Mouse (Mus musculus): ENCODE measurements around the gene Cdca5.

Cdca5 gene

GRCm38 (mm10) chr19:6061641-6062302 lies 23.0 kb upstream of the Cdca5 start:
- peak; percentile 51 for DNase-seq (ENCODE audit: low spot score)

DNA sequence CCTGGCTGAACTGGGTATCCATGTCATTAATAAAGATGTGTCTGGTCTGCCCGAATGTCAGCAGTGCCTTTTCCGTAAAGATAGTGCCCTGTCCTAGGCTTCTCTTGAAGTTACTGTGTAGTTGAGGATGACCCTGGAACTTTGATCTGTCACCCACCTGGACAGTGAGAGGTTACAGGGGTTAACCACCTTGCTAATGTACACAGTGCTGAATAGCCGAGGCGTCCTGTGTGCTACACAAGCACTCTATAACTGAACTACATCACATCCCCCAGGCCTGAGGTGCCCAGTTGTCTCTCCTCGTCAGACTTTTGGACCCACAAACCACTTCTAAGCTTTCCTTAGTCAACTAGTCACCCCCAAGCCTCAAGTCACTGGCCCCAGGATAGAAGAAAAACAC lies 22.4 kb upstream of the Cdca5 start:
- peak; percentile 71 for DNase-seq (ENCODE audit: low spot score)

DNA sequence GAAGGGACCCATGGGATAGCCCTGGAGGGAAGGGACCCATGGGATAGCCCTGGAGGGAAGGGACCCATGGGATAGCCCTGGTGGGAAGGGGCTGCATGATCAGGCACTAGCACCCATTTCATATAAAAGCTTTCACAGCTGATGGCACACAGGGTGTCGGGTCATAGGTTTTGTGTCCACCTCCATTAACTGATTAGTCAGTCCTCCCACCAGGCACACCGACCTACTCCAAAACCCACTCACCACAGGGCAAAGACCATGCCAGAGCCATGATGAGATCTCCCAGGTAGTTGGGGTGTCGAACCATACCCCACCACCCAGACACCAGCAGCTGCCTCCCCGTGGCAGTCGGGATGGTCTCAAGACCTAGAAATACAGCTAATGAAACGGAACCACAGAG lies 21.7 kb upstream of the Cdca5 start:
- no peak for DNase-seq (ENCODE audit: low spot score)

- DNase-seq (ENCODE audit: low spot score) = no peak
Observed at GRCm38 (mm10) chr19:6066571-6066970, 18.2 kb upstream of the Cdca5 start.

GRCm38 (mm10) chr19:6067011-6067723 lies 17.6 kb upstream of the Cdca5 start:
- DNase-seq (ENCODE audit: low spot score) = peak; percentile 83

DNA sequence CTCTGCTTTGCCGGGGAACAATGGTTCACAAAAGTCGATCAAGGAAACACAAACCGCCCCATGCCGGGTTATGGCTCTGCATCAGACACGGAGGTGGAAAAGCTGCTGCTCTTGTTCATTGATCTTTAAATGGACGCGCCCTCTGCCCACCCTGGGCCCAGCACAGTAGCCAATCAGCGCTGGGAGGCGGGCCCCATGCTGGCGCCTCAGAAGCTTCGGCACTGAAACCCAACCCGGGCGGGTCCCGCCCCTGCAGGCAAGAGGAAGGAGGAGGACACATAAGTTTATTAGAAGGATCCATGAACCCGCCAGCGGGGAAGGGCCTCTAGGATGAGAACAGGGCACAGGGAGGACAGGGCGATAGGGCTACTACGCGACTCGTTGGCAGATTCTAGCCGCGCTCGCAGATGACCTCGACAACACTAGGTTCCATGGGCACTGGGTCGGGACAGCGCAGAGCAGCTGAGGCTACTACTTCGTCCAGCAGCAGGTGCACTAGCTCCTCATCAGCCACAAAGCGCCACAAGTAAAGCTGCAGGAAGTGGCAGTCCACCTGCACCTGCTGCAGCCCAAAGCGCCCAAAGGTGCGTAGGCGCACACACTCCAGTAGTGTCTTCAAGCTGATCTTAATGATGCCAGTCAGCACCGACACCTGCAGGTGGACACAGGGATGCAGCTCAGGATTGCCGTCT lies 16.9 kb upstream of the Cdca5 start, which contains the start of gene Tm7sf2:
Tm7sf2 (minus strand) TSS at position 650 of the 692 bp plus-strand sequence.
- peak; percentile 93 for DNase-seq (ENCODE audit: low spot score)

DNA sequence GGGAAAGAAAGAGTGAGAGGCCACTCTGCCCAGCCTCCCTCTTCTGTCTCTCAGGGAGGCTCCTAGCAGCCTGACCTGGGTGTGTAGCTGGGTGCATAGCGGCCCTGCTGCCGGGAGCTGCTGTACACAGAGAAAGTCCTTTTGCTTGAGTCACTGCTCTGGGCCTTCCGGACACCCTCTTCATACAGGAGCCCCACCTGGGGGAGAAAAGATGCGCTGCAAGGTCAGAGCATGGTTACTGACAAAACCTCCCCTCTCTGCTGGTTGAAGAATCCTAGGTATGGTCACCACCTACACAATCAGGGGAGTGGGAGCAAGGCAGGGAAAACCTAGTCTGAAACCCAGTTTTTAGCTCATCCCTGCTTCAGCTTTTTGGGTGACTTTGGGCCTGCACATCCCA lies 15.8 kb upstream of the Cdca5 start:
- no peak for DNase-seq (ENCODE audit: low spot score)

GRCm38 (mm10) chr19:6069851-6070250 lies 14.9 kb upstream of the Cdca5 start:
- no peak for DNase-seq (ENCODE audit: low spot score)

DNA sequence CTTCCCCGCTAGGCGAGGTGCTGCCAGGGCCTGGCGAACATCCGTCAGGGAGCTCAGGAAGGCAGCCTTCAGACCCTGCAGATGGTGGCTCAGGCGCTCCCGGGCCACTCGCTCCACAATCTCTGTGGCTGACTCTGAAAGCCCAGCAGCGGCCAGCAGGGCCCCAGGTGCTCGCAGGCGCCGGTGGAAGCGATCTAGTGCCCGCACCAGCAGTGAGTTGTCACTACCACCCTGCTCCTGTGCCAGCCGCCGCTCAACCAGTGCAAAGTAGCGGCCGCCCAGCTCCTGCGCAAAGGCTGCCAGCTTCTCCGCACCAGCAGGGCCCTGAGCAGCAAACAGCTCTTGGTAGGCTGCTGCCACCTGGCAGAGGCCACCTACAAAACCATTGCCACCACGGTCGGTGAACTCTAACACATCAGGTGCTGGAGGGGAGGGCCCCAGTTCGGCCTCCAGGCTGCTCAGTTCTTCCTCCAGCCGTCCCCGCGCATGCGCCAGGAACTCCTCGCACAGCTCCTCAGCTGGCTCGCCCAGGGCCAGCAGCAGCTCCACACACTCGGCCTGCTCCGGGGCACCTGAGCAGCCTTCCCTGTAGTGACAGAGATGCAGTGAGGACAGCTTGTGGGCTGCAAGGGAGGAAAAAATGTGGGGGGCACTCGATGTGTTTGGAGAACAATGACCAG lies 14.1 kb upstream of the Cdca5 start:
- no peak for DNase-seq (ENCODE audit: low spot score)

DNA sequence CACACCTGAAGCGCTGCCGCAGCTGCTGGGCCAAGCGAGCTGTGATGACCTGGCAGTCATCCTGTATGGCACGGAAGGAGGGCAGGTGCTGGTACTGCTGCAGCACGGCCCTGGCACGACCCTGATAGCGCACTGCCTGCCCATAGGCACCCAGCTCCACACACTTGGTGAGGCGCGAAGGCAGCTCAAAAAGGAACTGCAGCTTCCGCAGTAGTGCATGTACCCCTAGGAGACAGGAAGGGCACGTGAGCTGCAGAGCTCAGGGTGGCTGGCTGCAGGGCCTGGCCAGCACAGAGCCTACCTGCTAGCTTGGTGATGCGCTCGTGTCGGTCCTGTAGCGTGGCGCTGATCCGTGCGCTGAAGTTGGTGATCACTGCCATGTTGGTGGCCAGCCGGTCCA lies 13.5 kb upstream of the Cdca5 start:
- no peak for DNase-seq (ENCODE audit: low spot score)

DNA sequence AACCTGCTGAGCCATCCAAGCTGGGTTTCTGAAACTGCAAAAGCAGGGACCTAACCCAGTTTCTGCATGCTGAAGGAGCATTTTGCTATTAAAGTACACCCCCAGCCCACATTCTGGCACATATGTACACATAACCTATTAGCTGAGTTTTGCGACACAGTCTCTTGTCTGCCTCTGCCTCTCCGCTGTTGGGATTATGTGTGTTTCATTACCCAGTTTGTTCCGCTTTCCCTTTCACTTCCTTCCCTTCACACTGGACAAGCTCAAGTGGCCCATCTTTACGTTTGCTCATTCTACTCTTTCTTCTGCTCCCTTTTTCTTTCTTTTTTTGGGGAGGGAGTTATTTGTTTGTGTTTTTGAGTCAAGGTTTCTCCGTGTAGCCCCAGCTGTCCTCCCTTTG lies 10.9 kb upstream of the Cdca5 start:
- no peak for DNase-seq (ENCODE audit: low spot score)

DNA sequence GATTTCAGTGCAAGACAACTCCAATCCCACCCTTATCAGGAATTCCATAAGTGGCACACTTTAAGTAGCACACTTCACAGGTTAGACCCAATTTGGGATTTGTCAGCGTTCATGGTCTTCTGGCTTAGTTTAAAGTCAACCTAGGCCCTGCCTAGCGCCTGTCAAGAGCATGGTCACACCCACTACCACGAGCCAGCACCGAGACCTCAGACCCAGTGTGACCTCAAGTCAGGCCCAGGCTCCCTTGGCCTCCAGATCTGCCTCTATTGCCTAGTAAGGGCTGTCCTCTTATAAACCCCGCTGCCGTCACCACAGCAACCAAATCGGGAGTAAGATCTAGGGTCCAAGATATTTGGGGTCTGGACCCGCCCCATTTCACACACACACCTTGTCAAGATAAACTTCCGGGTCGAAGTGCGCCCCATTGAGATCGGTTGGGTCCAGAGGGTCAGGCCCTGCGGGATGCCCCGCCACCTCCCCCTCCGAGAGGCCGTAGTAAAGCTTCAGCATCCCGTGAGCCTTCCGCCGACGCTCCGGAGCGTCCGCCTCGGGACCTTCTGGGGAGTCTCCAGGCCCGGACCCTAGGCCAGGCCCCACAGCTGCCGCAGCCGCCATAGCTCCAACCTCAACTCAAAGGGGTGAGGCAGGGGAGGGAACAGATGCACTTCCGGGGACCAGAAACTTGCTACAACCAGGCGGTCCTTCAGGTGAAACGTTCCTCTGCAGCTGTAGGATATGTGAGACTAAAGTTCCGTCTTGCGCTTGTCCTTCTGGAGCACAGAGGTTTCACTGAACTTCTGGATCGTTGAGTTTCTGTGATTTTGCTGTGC lies 8.0 kb upstream of the Cdca5 start, which contains the start of gene Vps51:
Vps51 (minus strand) TSS at position 668 of the 830 bp plus-strand sequence.
- DNase-seq (ENCODE audit: low spot score) = peak; percentile 91

- no peak for DNase-seq (ENCODE audit: low spot score)
Observed at GRCm38 (mm10) chr19:6079983-6080480, 4.8 kb upstream of the Cdca5 start, which contains the start of gene Tmem262. Gene Tmem262 (plus strand): TSS chr19:6080033.

DNA sequence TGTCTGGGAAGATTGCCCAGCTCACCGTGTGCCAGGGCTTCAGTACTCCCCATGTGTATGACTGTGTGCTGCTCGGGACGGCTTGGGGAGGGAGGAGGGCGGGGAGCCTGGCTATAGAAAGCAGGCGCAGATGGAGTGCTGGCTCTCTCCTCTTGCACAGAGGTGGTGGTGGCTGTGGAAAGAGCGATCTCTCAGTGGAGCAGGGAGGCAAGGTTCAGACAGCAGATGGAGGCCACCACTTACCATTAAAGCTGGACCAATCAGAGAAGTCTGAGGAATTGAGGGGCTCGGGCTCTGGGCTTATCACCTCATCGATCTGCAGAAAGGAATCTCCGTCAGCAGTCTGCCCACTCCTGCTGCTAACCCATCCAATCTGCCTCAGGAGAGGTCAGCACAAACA lies 2.6 kb upstream of the Cdca5 start, which contains the start of gene Gm28374:
Gm28374 (minus strand) TSS at position 101 of the 400 bp plus-strand sequence.
- DNase-seq (ENCODE audit: low spot score) = no peak

- peak; percentile 86 for DNase-seq (ENCODE audit: low spot score)
Observed at GRCm38 (mm10) chr19:6085417-6085879, 665 bp downstream of the Cdca5 start.

DNA sequence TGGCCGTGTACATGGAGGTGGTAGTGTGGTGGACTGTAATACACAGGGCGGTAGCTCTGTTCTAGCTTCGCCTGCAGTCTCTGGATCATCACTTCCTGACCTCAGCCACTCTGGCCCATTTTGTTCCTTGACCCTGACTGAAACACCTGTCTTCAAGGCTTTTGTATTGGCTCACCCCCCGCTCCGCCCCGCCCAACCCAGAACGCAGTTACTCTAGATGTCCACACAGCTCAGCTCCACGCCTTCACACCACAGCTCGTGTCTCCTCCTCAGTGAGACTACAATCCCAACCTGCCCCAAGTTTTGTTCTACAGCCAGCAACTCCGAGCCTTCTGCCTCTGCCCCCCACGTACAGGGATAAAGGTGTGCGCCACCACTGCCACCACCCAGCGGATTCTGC lies 4.1 kb downstream of the Cdca5 start:
- no peak for DNase-seq (ENCODE audit: low spot score)

GRCm38 (mm10) chr19:6094119-6094518 lies 9.3 kb downstream of the Cdca5 start, which contains the start of gene AC131692.1:
Gene AC131692.1 (plus strand): TSS chr19:6094419.
- no peak for DNase-seq (ENCODE audit: low spot score)

GRCm38 (mm10) chr19:6097847-6098246 lies 13.1 kb downstream of the Cdca5 start:
- no peak for DNase-seq (ENCODE audit: low spot score)

DNA sequence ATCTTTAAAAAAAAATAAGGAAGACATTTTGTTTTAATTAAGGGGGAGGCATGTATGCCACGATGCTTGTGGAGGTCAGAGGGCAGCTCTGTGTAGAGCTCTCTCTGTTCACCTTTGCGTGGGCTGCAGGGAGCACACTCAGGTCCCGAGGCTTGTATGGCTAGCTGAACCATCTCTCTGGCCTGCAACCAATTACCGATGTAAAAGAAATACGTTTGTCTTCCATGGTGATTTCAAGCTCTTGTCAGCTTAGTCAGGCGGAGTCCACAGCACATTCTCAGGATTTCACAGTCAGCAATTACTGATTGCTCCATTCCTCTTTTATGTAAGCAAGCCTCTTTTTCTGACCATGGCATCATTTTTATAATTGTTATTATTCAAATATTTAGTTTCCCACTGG lies 16.4 kb downstream of the Cdca5 start:
- DNase-seq (ENCODE audit: low spot score) = no peak

- no peak for DNase-seq (ENCODE audit: low spot score)
Observed at GRCm38 (mm10) chr19:6102169-6102853, 17.5 kb downstream of the Cdca5 start.

All from yolk sac, embryonic 10.5 days (tissue).